Mouse (Mus musculus): ENCODE data around the gene Cdc37.

- TF ChIP-seq CTCF (IDR thresholded peaks at IDR 0.05; ENCODE audit: control insufficient read depth, insufficient read depth, low read length) (no peak), POLR2A (IDR thresholded peaks at IDR 0.05; ENCODE audit: borderline replicate concordance, control insufficient read depth, low read depth, low read length) (no peak)
These were observed 5.4 kb downstream of the Cdc37 start for GRCm38 (mm10) chr9:21144361-21144760.
